Mouse (Mus musculus): ENCODE results near the gene Rab40b. TPM values are rescaled to one million over a fixed set of nuclear protein-coding genes. Genes with fewer than 3 reads are reported as not detected.
A peak's percentile ranks its signal among the peaks of the same experiment; 100 is the strongest.
"Not testable (repeated sequence)": the region's sequence is repeated elsewhere in the genome, so short reads cannot be mapped to it uniquely, and the experiment has no call there.

The Rab40b gene
- total and polyA plus RNA-seq, 3 experiments: 0.91 to 2.0 (median 1.5) TPM

DNA sequence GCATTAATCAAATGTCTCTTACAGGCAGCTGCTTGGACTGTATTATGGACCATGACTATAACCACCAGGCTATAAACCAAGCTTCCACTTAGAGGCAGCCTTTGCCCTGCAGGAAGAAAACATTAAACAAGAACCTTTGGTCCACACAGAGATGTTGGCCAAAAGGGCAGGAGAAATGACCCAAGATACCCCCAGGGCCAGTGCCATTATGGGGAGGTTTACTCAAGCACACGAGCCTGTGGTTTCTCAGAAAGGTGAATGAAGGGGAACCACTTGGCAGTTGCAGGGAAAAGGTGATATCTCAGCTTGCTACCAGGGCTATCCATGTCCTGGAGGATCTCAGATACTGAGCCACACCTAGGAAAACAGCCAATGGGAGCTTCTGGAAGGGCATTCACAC lies 62.0 kb downstream of the Rab40b start:
- Histone ChIP-seq H3K27ac (no peak overlapping the region), H3K36me3 (ENCODE audit: control insufficient read depth, insufficient read depth, low read length) (no peaks in the 10 kb centered on the region), H3K79me2 (replicated peaks; ENCODE audit: control insufficient read depth, insufficient read depth, low read length) (no peaks in the 10 kb centered on the region), H3K9ac (ENCODE audit: low read depth, low read length) (no peak overlapping the region), H3K4me1 (ENCODE audit: control insufficient read depth, insufficient read depth, low read length) (no peaks in the 10 kb centered on the region), H3K27me3 (ENCODE audit: control insufficient read depth, insufficient read depth, low read length) (no peaks in the 10 kb centered on the region), H3K4me3 (no peak overlapping the region)
- 57% methylated on average over 1 of the region's 1 CpGs for WGBS
- DNase-seq: no peak
- TF ChIP-seq POLR2A (IDR thresholded peaks at IDR 0.05; ENCODE audit: insufficient read depth, low read depth, low read length) (no peak), EP300 (IDR thresholded peaks at IDR 0.05; ENCODE audit: insufficient read depth, low read depth, low read length) (0 out of 2 replicates have a peak, but pooled peaks have one; percentile 55)
- intact Hi-C loops (cut with DNase I): no loop called here

GRCm38 (mm10) chr11:121307712-121308111 lies 80.3 kb downstream of the Rab40b start:
- intact Hi-C loops (cut with DNase I): not testable (repeated sequence)
- 93% methylated on average over 6 of the region's 6 CpGs for WGBS

DNA sequence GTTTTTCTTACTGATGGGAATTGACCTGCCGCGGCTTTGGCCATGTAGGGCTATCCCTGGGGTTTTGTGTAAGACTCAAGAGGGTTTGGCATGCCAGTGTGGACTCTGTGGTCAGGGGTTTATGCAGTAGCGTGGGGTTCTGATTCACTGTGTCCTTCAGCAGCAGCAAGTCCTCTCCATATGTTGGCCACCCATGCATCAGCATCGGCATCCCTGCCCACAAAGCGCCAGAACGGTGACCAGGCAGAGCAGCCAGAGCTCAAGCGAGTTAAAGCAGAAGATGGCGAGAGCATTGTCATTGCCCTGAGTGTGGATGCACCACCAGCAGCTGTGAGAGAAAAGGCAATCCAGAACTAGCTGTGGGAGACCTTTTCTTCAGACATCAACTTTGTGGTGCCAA lies 81.4 kb downstream of the Rab40b start:
- Histone ChIP-seq H3K9ac (ENCODE audit: low read depth, low read length) (no peak overlapping the region), H3K4me3 (no peak overlapping the region), H3K27me3 (ENCODE audit: control insufficient read depth, insufficient read depth, low read length) (no peaks in the 10 kb centered on the region), H3K79me2 (replicated peaks; ENCODE audit: control insufficient read depth, insufficient read depth, low read length) (no peaks in the 10 kb centered on the region; the same call in 1 of the 2 replicates), H3K4me1 (ENCODE audit: control insufficient read depth, insufficient read depth, low read length) (no peaks in the 10 kb centered on the region), H3K36me3 (ENCODE audit: control insufficient read depth, insufficient read depth, low read length) (no peaks in the 10 kb centered on the region; the same call in 1 of the 2 replicates), H3K27ac (no peak overlapping the region)
- TF ChIP-seq EP300 (IDR thresholded peaks at IDR 0.05; ENCODE audit: insufficient read depth, low read depth, low read length): no peak
- TF ChIP-seq POLR2A (IDR thresholded peaks at IDR 0.05; ENCODE audit: insufficient read depth, low read depth, low read length): no peak
- TF ChIP-seq CTCF (IDR thresholded peaks at IDR 0.05): no peak
- intact Hi-C loops (cut with DNase I): no loop called here
- no peak for DNase-seq
- WGBS: 98% methylated on average over 8 of the region's 8 CpGs

More at GRCm38 (mm10) chr11:121307712-121308111, 80.3 kb downstream of the Rab40b start:
- not testable (repeated sequence) for H3K27me3 ChIP-seq (ENCODE audit: control insufficient read depth, insufficient read depth, low read length); H3K27ac ChIP-seq; H3K9ac ChIP-seq (ENCODE audit: low read depth, low read length); H3K79me2 ChIP-seq (replicated peaks; ENCODE audit: control insufficient read depth, insufficient read depth, low read length); DNase-seq; H3K4me1 ChIP-seq (ENCODE audit: control insufficient read depth, insufficient read depth, low read length); H3K4me3 ChIP-seq; H3K36me3 ChIP-seq (ENCODE audit: control insufficient read depth, insufficient read depth, low read length)

Small RNA genes lying within 50 kb of the gene (microRNA-seq; reads per million reads assigned to microRNA genes)
- 0 reads per million in 2 experiments for gene Mir7236

Other genes starting within 250 kb of the Rab40b start
- gene Tex19.1, start 242.1 kb downstream of the Rab40b start, total RNA-seq (2021): not detected
- gene Tex19.1, start 242.1 kb downstream of the Rab40b start, polyA plus RNA-seq (2012; rRNA removed): not detected in 2 replicates
- under 1 TPM; 0.20 to 0.37 TPM for gene Uts2r, start 228.0 kb downstream of the Rab40b start, total RNA-seq (2021)
- 1.9 and 3.2 TPM in 2 replicates for gene Uts2r, start 228.0 kb downstream of the Rab40b start, polyA plus RNA-seq (2012; rRNA removed)
- gene Hexdc, start 183.8 kb downstream of the Rab40b start, total RNA-seq (2021): 1 to 10 TPM; 6.7 to 7.6 TPM
- 10.1 and 15.6 TPM in 2 replicates for gene Hexdc, start 183.8 kb downstream of the Rab40b start, polyA plus RNA-seq (2012; rRNA removed)
- 10 to 100 TPM; 15.8 to 19.8 TPM for gene Ogfod3, start 183.5 kb downstream of the Rab40b start, total RNA-seq (2021)
- gene Ogfod3, start 183.5 kb downstream of the Rab40b start, polyA plus RNA-seq (2012; rRNA removed): 12.5 and 15.8 TPM in 2 replicates
- gene Cybc1, start 158.9 kb downstream of the Rab40b start, total RNA-seq (2021): 1 to 10 TPM; 7.6 TPM
- gene Cybc1, start 158.9 kb downstream of the Rab40b start, polyA plus RNA-seq (2012; rRNA removed): 10.4 and 15.2 TPM in 2 replicates
- gene Narf, start 151.0 kb downstream of the Rab40b start, total RNA-seq (2021): 100 to 1,000 TPM in 1 of 2 experiments, 10 to 100 TPM in 1; 76.7 to 102 TPM
- 91.4 and 145 TPM in 2 replicates for gene Narf, start 151.0 kb downstream of the Rab40b start, polyA plus RNA-seq (2012; rRNA removed)
- 10 to 100 TPM; 20.3 to 22.0 TPM for gene Foxk2, start 128.3 kb downstream of the Rab40b start, total RNA-seq (2021)
- gene Foxk2, start 128.3 kb downstream of the Rab40b start, polyA plus RNA-seq (2012; rRNA removed): 13.6 and 19.4 TPM in 2 replicates
- gene Wdr45b, start 33.8 kb downstream of the Rab40b start, total RNA-seq (2021): 10 to 100 TPM; 34.4 to 36.8 TPM
- 36.9 and 57.6 TPM in 2 replicates for gene Wdr45b, start 33.8 kb downstream of the Rab40b start, polyA plus RNA-seq (2012; rRNA removed)
- 1 to 10 TPM; 6.2 to 6.9 TPM for gene Fn3krp, start 33.1 kb upstream of the Rab40b start, total RNA-seq (2021)
- 7.1 and 9.1 TPM in 2 replicates for gene Fn3krp, start 33.1 kb upstream of the Rab40b start, polyA plus RNA-seq (2012; rRNA removed)
- gene Fn3k, start 46.7 kb upstream of the Rab40b start, total RNA-seq (2021): 10 to 100 TPM; 23.6 to 26.3 TPM
- gene Fn3k, start 46.7 kb upstream of the Rab40b start, polyA plus RNA-seq (2012; rRNA removed): 20.4 and 23.7 TPM in 2 replicates
- gene Tbcd, start 63.7 kb upstream of the Rab40b start, total RNA-seq (2021): 10 to 100 TPM; 10.6 to 11.4 TPM
- 17.4 and 20.3 TPM in 2 replicates for gene Tbcd, start 63.7 kb upstream of the Rab40b start, polyA plus RNA-seq (2012; rRNA removed)
- gene Zfp750, start 131.1 kb upstream of the Rab40b start, total RNA-seq (2021): under 1 TPM; 0.09 to 0.21 TPM
- 0.09 and 0.14 TPM in 2 replicates for gene Zfp750, start 131.1 kb upstream of the Rab40b start, polyA plus RNA-seq (2012; rRNA removed)